Mouse (Mus musculus) testis, adult 2 months (tissue): ENCODE data around the gene Olfr506. TPM values are rescaled to one million over a fixed set of nuclear protein-coding genes. Genes with fewer than 3 reads are reported as not detected.
"Not testable (repeated sequence)": the region's sequence is repeated elsewhere in the genome, so short reads cannot be mapped to it uniquely, and the experiment has no call there.

ENCODE experiments used
- H3K27ac ChIP-seq: fragments of 200-500 bp; 2 replicates; pipeline ENCODE4 v1.5.1; 2012; ENCODE audit warnings: low read depth, low read length; ENCODE audit not compliant: control insufficient read depth, insufficient read depth
- H3K27me3 ChIP-seq: fragments of 200-500 bp; 2 replicates; pipeline ENCODE4 v1.6.1; 2012; ENCODE audit warnings: mild to moderate bottlenecking, low read length, moderate library complexity; ENCODE audit not compliant: control insufficient read depth, insufficient read depth
- H3K36me3 ChIP-seq: fragments of 200-500 bp; 2 replicates; pipeline ENCODE4 v1.6.1; 2012; ENCODE audit warnings: mild to moderate bottlenecking, low read length; ENCODE audit not compliant: control insufficient read depth, insufficient read depth
- H3K4me1 ChIP-seq: fragments of 200-500 bp; 2 replicates; pipeline ENCODE4 v1.6.1; 2012; ENCODE audit warnings: low read length; ENCODE audit not compliant: control insufficient read depth, insufficient read depth
- H3K4me3 ChIP-seq: fragments of 200-500 bp; 2 replicates; pipeline ENCODE4 v1.5.1; 2012; ENCODE audit warnings: low read depth, mild to moderate bottlenecking, low read length, moderate library complexity, mixed read lengths; ENCODE audit not compliant: control insufficient read depth
- CTCF ChIP-seq: fragments of 200-500 bp; IDR thresholded peaks from 2 replicates; pipeline ENCODE4 v1.5.1; 2012; ENCODE audit warnings: low read depth, mild to moderate bottlenecking, inconsistent platforms, low read length, moderate library complexity; ENCODE audit not compliant: control insufficient read depth, insufficient read depth, insufficient replicate concordance
- POLR2A ChIP-seq: fragments of 200-500 bp; IDR thresholded peaks from 2 replicates; pipeline ENCODE4 v1.6.1; 2012; ENCODE audit warnings: low read depth, mild to moderate bottlenecking, inconsistent platforms, low read length, moderate library complexity; ENCODE audit not compliant: control insufficient read depth
- polyA plus RNA-seq: library from polyadenylated mRNA; depleted of rRNA; stranded (reverse); fragments of >200 nt; gene quantifications from 2 replicates; pipeline ENCODE4 v1.2.3, GENCODE M21; 2012; rRNA removed

Gene Olfr506
- not detected in 2 replicates for polyA plus RNA-seq

DNA sequence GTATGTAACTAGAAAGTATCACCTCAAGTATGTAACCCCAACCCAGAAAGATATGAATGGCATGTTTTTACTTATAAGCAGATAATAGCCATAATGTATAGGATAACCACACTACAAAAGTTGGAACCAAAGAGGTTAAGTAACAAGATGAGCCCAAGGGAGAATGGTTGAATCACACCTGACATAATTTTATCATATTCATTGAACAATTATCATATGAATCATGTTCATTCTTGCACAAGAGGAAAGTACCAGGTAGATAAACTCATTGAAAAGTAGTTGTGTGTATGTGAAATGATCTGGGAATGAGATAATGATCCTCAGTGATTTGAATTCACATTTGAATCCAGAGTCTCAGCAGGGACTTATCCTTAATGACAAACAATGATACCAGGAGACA, at the start of gene Olfr506:
TSS of gene Olfr506 (plus strand) at position 301 of the 400 bp plus-strand sequence.
- Histone ChIP-seq H3K4me1 (no peaks in the 10 kb centered on the region), H3K27me3 (no peaks in the 10 kb centered on the region), H3K27ac (no peak within 1 kb of the TSS), H3K4me3 (no peak within 1 kb of the TSS), H3K36me3 (no peaks in the 10 kb centered on the region)
- TF ChIP-seq CTCF (no peak), POLR2A (no peak)

GRCm38 (mm10) chr7:108565693-108566092, 44.9 kb upstream of the Olfr506 start, which contains the start of gene Olfr504:
Gene Olfr504 (minus strand): TSS chr7:108565793.
- Histone ChIP-seq H3K27me3 (no peaks in the 10 kb centered on the region), H3K4me3 (no peak within 1 kb of the TSS), H3K36me3 (no peaks in the 10 kb centered on the region), H3K4me1 (no peaks in the 10 kb centered on the region), H3K27ac (no peak within 1 kb of the TSS)
- TF ChIP-seq POLR2A (no peak), CTCF (no peak)

DNA sequence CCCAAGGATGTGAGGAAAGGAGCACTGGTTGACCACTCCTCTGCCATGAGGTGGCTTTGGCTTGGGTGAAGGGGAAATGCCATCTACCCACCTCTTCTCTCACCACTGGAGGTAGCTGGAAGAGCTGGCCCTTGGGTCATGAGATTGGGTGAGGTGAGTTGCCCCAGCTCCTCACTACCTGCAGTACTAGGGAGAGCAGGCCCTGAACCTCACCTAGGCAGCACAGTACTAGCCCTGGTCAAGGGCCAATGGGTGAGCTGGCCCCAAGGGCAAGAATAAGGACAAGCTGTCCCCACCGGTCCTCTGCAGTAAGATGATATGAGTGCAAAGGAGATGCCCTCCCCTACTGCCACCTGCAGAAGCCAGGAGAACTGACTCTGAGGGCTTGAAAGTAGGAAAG, 20.8 kb upstream of the Olfr506 start:
- TF ChIP-seq POLR2A, result no peak
- TF ChIP-seq CTCF, result no peak
- H3K4me1 ChIP-seq, result no peaks in the 10 kb centered on the region
- H3K27ac ChIP-seq, result no peak overlapping the region
- no peaks in the 10 kb centered on the region for H3K36me3 ChIP-seq
- no peaks in the 10 kb centered on the region for H3K27me3 ChIP-seq
- no peak overlapping the region for H3K4me3 ChIP-seq

- not testable (repeated sequence) for H3K27ac ChIP-seq, H3K27me3 ChIP-seq, H3K4me3 ChIP-seq, H3K4me1 ChIP-seq, H3K36me3 ChIP-seq
Observed at GRCm38 (mm10) chr7:108601916-108602315, 8.7 kb upstream of the Olfr506 start.

DNA sequence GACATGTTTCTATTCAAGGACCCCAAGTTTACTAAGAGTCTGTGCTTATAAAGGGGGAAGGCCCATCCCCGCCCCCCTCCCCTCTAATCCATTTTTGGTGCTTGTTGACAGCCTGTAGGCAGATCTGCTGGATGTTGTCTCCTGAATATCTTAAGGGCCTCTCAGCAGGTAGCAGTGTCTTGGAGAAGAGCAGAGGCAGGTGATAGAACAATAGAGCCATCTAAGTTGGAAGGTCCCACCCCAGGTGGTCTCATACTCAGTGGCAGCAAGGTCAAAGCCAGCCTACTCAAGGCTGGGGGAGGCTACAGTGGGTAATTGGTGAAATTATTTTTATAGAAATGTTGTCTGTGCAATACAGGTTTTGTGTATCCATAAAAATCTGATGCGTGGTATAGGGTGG, 3.5 kb downstream of the Olfr506 start:
- H3K27ac ChIP-seq, result no peak overlapping the region
- no peaks in the 10 kb centered on the region for H3K27me3 ChIP-seq
- H3K4me3 ChIP-seq, result no peak overlapping the region
- H3K36me3 ChIP-seq, result no peaks in the 10 kb centered on the region
- TF ChIP-seq POLR2A (no peak), CTCF (no peak)
- H3K4me1 ChIP-seq, result no peaks in the 10 kb centered on the region

GRCm38 (mm10) chr7:108616781-108617180, 6.2 kb downstream of the Olfr506 start:
- H3K4me3 ChIP-seq, H3K36me3 ChIP-seq, H3K4me1 ChIP-seq, H3K27me3 ChIP-seq, H3K27ac ChIP-seq: not testable (repeated sequence)

DNA sequence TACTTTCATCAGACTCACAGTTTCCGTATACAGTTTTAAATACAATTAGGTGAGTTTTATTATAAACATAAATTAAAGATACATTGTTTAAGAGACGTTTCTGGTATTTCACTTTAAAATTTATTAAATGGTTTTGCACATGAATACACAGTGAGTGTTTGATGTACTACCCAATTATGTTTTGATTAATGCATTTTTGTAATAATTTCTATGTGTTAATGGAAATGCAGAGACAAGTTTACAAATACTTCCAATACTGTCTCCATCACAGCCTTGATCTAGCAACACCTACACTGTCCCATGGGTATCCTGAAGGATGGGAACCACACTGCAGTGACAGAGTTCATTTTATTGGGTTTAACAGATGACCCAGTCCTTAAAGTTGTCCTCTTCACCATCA, 10.9 kb downstream of the Olfr506 start, which contains the start of gene Olfr507:
TSS of gene Olfr507 (plus strand) at position 301 of the 400 bp plus-strand sequence.
- no peaks in the 10 kb centered on the region for H3K36me3 ChIP-seq
- no peak within 1 kb of the TSS for H3K4me3 ChIP-seq
- no peak within 1 kb of the TSS for H3K27ac ChIP-seq
- H3K27me3 ChIP-seq, result no peaks in the 10 kb centered on the region
- TF ChIP-seq CTCF (no peak), POLR2A (no peak)
- no peaks in the 10 kb centered on the region for H3K4me1 ChIP-seq

- Histone ChIP-seq H3K36me3 (no peaks in the 10 kb centered on the region), H3K4me1 (no peaks in the 10 kb centered on the region), H3K27me3 (no peaks in the 10 kb centered on the region), H3K4me3 (no peak within 1 kb of the TSS), H3K27ac (no peak within 1 kb of the TSS)
- TF ChIP-seq POLR2A (no peak), CTCF (no peak)
Observed at GRCm38 (mm10) chr7:108629694-108630093, 19.1 kb downstream of the Olfr506 start, which contains the start of gene Olfr508. Gene Olfr508 (plus strand): TSS chr7:108629994.
